In genomic region chr8:43290424-43291111, GRCm38 (mm10) we compare ENCODE assay signal across 22 mouse cellular contexts. TPM values are rescaled to one million over a fixed set of nuclear protein-coding genes. Genes with fewer than 3 reads are reported as not detected.
"Had no signal": no experiment of that assay in that cellular context is flagged by ENCODE, and none has a peak within 500 bp of the region (broad histone marks: within the 10 kb centered on the region; RNA-seq: fewer than 3 reads in every experiment).

No protein-coding gene starts in this region.

- H3K9ac ChIP-seq: limb, embryonic 15.5 days; liver, embryonic 14.5 days; liver, postnatal 0 days; lung, embryonic 14.5 days; midbrain, embryonic 12.5 days had no signal

- H3K27ac ChIP-seq: limb, embryonic 15.5 days; liver, embryonic 14.5 days; macrophage; midbrain, embryonic 12.5 days had no signal

- H3K36me3 ChIP-seq: limb, embryonic 15.5 days; midbrain, embryonic 12.5 days had no signal

- H3K4me3 ChIP-seq: limb, embryonic 15.5 days; midbrain, embryonic 12.5 days had no signal

- ATAC-seq: liver, postnatal 0 days; lung, postnatal 0 days had no signal

- DNase-seq: kidney, adult 18-20 months; kidney, adult 9 months; kidney, postnatal 14 days; kidney, postnatal 4 days; liver, postnatal 0 days; lung, embryonic 14.5 days; thymus, adult 18-20 months; thymus, postnatal 14 days; thymus, postnatal 4 days had no signal

- H3K4me1 ChIP-seq: limb, embryonic 15.5 days; midbrain, embryonic 12.5 days had no signal

- H3K9me3 ChIP-seq: limb, embryonic 15.5 days; midbrain, embryonic 12.5 days had no signal

- H3K27me3 ChIP-seq: limb, embryonic 15.5 days; midbrain, embryonic 12.5 days had no signal

- H3K4me2 ChIP-seq: limb, embryonic 15.5 days; liver, embryonic 11.5 days; lung, embryonic 14.5 days; midbrain, embryonic 12.5 days had no signal

RNA-seq across cellular contexts. Expression of gene Zfp42, which starts 16.2 kb away (rescaled TPM):
- polyA plus RNA-seq: kidney, embryonic 16.5 days; limb, embryonic 15.5 days; liver, embryonic 11.5 days; liver, embryonic 14.5 days; liver, postnatal 0 days; lung, embryonic 14.5 days; lung, postnatal 0 days; macrophage; midbrain, embryonic 12.5 days; midbrain, postnatal 0 days; neural tube, embryonic 11.5 days; neural tube, embryonic 14.5 days; small intestine, adult 2 months; spleen, adult 2 months; stomach, embryonic 16.5 days had no signal
